Mouse (Mus musculus): ENCODE measurements around the gene Spata5. TPM values are rescaled to one million over a fixed set of nuclear protein-coding genes. Genes with fewer than 3 reads are reported as not detected.
A peak's percentile ranks its signal among the peaks of the same experiment; 100 is the strongest.
"Not testable (repeated sequence)": the region's sequence is repeated elsewhere in the genome, so short reads cannot be mapped to it uniquely, and the experiment has no call there.

Spata5 gene
- polyA plus RNA-seq, 1 experiment from 2014 or later: 26.2 TPM

DNA sequence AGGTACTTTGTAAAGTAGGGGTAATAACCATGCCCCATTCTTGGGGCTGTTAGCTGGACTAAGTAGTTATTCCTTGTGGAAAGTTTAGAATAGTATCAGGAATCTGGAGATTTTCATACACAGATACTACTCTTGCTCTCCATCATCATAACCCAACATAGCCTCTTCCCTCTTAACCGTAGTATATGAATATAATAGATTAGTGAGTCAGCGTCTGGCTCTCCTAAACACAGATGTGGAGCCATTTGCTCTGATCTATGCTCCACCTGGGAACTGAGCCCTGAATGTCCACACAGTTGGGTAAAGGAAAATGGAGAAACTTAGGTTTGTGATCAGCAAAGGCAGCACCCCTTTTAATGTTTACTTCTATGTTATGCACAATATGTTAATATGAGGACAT is 96.7 kb downstream of the Spata5 start:
- peaks cover 67% of the 10 kb centered on the region for H3K4me1 ChIP-seq (replicated peaks)
- peak overlapping the region; percentile 58 for H3K27ac ChIP-seq
- no peaks in the 10 kb centered on the region for H3K9me3 ChIP-seq (replicated peaks)
- ATAC-seq (ENCODE audit: low read depth) (peak; percentile 60; the same call in 1 of the 2 replicates), DNase-seq (no peak)
- H3K9ac ChIP-seq: no peak overlapping the region
- H3K36me3 ChIP-seq: no peaks in the 10 kb centered on the region
- H3K4me2 ChIP-seq: no peak overlapping the region
- H3K27me3 ChIP-seq: no peaks in the 10 kb centered on the region
- no peak overlapping the region for H3K4me3 ChIP-seq (replicated peaks)
- WGBS (ENCODE audit: insufficient replicate concordance): 80% methylated on average over 2 of the region's 2 CpGs

- ATAC-seq (ENCODE audit: low read depth) (no peak), DNase-seq (no peak)
- peaks cover 57% of the 10 kb centered on the region for H3K4me1 ChIP-seq (replicated peaks)
- no peak overlapping the region for H3K4me3 ChIP-seq (replicated peaks)
- H3K36me3 ChIP-seq: no peaks in the 10 kb centered on the region
- H3K4me2 ChIP-seq: no peak overlapping the region
- H3K9me3 ChIP-seq (replicated peaks): no peaks in the 10 kb centered on the region
- H3K27me3 ChIP-seq: no peaks in the 10 kb centered on the region
- H3K9ac ChIP-seq: no peak overlapping the region
- H3K27ac ChIP-seq: peak overlapping the region; percentile 21; the same call in 1 of the 2 replicates
Measured at GRCm38 (mm10) chr3:37518611-37519010, 98.9 kb downstream of the Spata5 start.

- no peaks in the 10 kb centered on the region for H3K9me3 ChIP-seq (replicated peaks)
Measured at GRCm38 (mm10) chr3:37520334-37521023, 100.8 kb downstream of the Spata5 start.

GRCm38 (mm10) chr3:37532079-37532478 is 112.4 kb downstream of the Spata5 start:
- H3K27ac ChIP-seq: peak overlapping the region; percentile 83
- H3K4me3 ChIP-seq (replicated peaks): no peak overlapping the region
- no peaks in the 10 kb centered on the region for H3K9me3 ChIP-seq (replicated peaks)
- no peak overlapping the region for H3K4me2 ChIP-seq
- ATAC-seq (ENCODE audit: low read depth): peak; percentile 93
- no peaks in the 10 kb centered on the region for H3K27me3 ChIP-seq
- 0 out of 2 replicates have a peak overlapping the region, but pooled peaks have one; percentile 7 for H3K9ac ChIP-seq
- 0 out of 2 replicates have a peak, but pooled peaks cover 7% of the 10 kb centered on the region for H3K36me3 ChIP-seq
- H3K4me1 ChIP-seq (replicated peaks): peaks cover 31% of the 10 kb centered on the region
- no peak for DNase-seq

More at GRCm38 (mm10) chr3:37520334-37521023, 100.8 kb downstream of the Spata5 start:
- Histone ChIP-seq H3K9ac (no peak overlapping the region), H3K36me3 (no peaks in the 10 kb centered on the region), H3K4me3 (replicated peaks) (no peak overlapping the region), H3K4me1 (replicated peaks) (peaks cover 48% of the 10 kb centered on the region), H3K27me3 (no peaks in the 10 kb centered on the region), H3K27ac (peak overlapping the region; percentile 43), H3K4me2 (no peak overlapping the region)
- no peak for DNase-seq
- 61% methylated on average over 3 of the region's 3 CpGs for WGBS (ENCODE audit: insufficient replicate concordance)
- no peak for ATAC-seq (ENCODE audit: low read depth)

GRCm38 (mm10) chr3:37540701-37541100 is 121.0 kb downstream of the Spata5 start:
- H3K4me3 ChIP-seq (replicated peaks); ATAC-seq (ENCODE audit: low read depth); H3K36me3 ChIP-seq; H3K4me2 ChIP-seq; H3K27ac ChIP-seq; H3K9me3 ChIP-seq (replicated peaks); H3K9ac ChIP-seq; DNase-seq; H3K27me3 ChIP-seq: not testable (repeated sequence)
- peaks cover 15% of the 10 kb centered on the region for H3K4me1 ChIP-seq (replicated peaks)
- 85% methylated on average over 2 of the region's 2 CpGs for WGBS (ENCODE audit: insufficient replicate concordance)

DNA sequence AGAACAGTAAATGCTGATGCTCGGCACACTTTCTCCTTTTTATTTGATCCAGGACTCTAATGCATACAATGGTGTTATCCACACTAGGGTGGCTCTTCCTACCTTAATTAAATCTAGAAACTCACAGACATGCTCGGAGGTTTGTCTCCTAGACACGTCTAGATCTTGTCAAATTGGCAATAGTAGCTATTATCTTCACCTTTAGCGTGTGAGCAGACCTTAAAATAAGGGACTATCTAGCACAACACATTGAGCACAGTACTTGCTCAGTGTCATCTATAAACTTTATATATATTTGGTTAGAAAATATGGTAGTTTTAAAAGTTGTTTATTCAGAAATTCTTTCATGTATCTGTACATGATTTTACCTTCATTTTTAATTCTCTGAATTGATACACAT is 126.7 kb downstream of the Spata5 start:
- peak; percentile 59 for ATAC-seq (ENCODE audit: low read depth)
- no peak for DNase-seq
- Histone ChIP-seq H3K27ac (peak overlapping the region; percentile 15; the same call in 1 of the 2 replicates), H3K27me3 (no peaks in the 10 kb centered on the region), H3K4me2 (no peak overlapping the region), H3K36me3 (no peaks in the 10 kb centered on the region), H3K4me3 (replicated peaks) (no peak overlapping the region), H3K9ac (no peak overlapping the region), H3K9me3 (replicated peaks) (no peaks in the 10 kb centered on the region), H3K4me1 (replicated peaks) (peaks cover 56% of the 10 kb centered on the region)
- 28% methylated on average over 4 of the region's 4 CpGs for WGBS (ENCODE audit: insufficient replicate concordance)

GRCm38 (mm10) chr3:37550190-37550589 is 130.5 kb downstream of the Spata5 start:
- Histone ChIP-seq H3K36me3 (no peaks in the 10 kb centered on the region), H3K9ac (peak overlapping the region; percentile 4; the same call in 1 of the 2 replicates), H3K4me2 (no peak overlapping the region), H3K27ac (peak overlapping the region; percentile 94), H3K4me1 (replicated peaks) (peaks cover 79% of the 10 kb centered on the region), H3K27me3 (no peaks in the 10 kb centered on the region), H3K4me3 (replicated peaks) (no peak overlapping the region), H3K9me3 (replicated peaks) (no peaks in the 10 kb centered on the region)
- 26% methylated on average over 3 of the region's 3 CpGs for WGBS (ENCODE audit: insufficient replicate concordance)
- ATAC-seq (ENCODE audit: low read depth) (peak; percentile 76), DNase-seq (peak; percentile 50)

DNA sequence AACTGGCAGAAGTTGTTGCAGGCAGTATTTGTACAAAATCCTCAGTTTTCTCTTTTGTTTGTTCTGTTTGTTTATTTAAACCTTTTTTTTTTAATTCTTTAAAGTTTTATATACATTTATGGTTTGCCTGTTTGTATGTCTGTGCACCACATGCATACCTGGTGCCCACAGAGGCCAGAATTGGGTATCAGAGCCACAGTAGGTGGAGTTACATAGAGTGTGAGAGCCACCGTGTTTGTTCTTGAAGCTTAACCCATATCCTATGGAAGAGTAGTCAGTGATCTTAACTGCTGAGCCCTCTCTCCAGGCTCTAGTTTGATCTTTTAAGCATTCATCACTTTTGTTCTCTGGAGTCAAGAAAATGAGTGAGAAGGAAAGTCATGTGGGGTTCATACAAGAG is 130.9 kb downstream of the Spata5 start:
- Histone ChIP-seq H3K9ac (peak overlapping the region; percentile 57), H3K27ac (peak overlapping the region; percentile 94), H3K4me2 (peak overlapping the region; percentile 15), H3K9me3 (replicated peaks) (no peaks in the 10 kb centered on the region), H3K27me3 (no peaks in the 10 kb centered on the region), H3K4me1 (replicated peaks) (peaks cover 82% of the 10 kb centered on the region), H3K36me3 (no peaks in the 10 kb centered on the region), H3K4me3 (replicated peaks) (no peak overlapping the region)
- ATAC-seq (ENCODE audit: low read depth) (peak; percentile 67), DNase-seq (no peak)
- 12% methylated on average over 1 of the region's 1 CpGs for WGBS (ENCODE audit: insufficient replicate concordance)

GRCm38 (mm10) chr3:37551486-37551885 is 131.8 kb downstream of the Spata5 start:
- 76% methylated on average over 1 of the region's 1 CpGs for WGBS (ENCODE audit: insufficient replicate concordance)
- peak overlapping the region; percentile 76 for H3K27ac ChIP-seq

GRCm38 (mm10) chr3:37552244-37552643 is 132.5 kb downstream of the Spata5 start:
- DNase-seq (no peak), ATAC-seq (ENCODE audit: low read depth) (peak; percentile 52)
- Histone ChIP-seq H3K9me3 (replicated peaks) (no peaks in the 10 kb centered on the region), H3K27me3 (no peaks in the 10 kb centered on the region), H3K4me1 (replicated peaks) (peaks cover 87% of the 10 kb centered on the region), H3K4me3 (replicated peaks) (no peak overlapping the region), H3K27ac (peak overlapping the region; percentile 97), H3K4me2 (peak overlapping the region; percentile 30), H3K9ac (peak overlapping the region; percentile 22; the same call in 1 of the 2 replicates), H3K36me3 (no peaks in the 10 kb centered on the region; the same call in 1 of the 2 replicates)
- WGBS (ENCODE audit: insufficient replicate concordance): 25% methylated on average over 3 of the region's 3 CpGs

More at GRCm38 (mm10) chr3:37551486-37551885, 131.8 kb downstream of the Spata5 start:
- Histone ChIP-seq H3K27me3 (no peaks in the 10 kb centered on the region), H3K36me3 (no peaks in the 10 kb centered on the region; the same call in 1 of the 2 replicates), H3K9me3 (replicated peaks) (no peaks in the 10 kb centered on the region), H3K4me1 (replicated peaks) (peaks cover 82% of the 10 kb centered on the region), H3K4me2 (peak overlapping the region; percentile 18; the same call in 1 of the 2 replicates), H3K9ac (peak overlapping the region; percentile 42), H3K4me3 (replicated peaks) (no peak overlapping the region)
- DNase-seq: no peak
- ATAC-seq (ENCODE audit: low read depth): no peak

DNA sequence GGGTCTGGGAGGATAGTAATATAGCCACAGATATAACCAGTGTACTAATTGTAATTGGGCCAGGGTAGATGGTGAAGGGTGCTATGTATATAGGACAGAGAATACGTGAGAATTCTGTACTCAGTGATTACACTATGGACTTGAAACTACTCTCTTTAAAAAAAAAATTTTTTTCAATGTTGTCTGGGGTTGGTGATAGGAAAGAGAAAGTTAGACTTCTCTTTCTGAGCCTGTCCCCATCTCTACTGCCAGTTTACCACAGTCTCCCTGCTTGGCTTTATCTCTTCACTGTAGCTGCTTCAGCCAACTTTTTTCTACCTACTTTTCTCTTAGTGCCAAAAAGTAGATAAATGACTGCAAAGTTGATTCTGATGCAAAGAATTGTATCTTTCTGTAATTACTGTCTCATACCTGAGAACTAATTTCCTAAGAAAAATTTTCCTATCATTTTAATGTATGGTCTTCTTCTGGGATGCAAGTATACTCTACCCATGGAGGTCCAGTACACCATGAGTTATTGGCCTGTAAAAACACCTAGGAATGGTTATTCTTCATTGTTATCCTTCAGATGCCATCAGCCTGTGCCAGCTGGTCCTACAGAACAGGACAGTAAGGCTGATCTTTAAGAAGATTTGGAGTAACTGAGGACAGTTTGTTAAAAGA is 133.8 kb downstream of the Spata5 start:
- peaks cover 92% of the 10 kb centered on the region for H3K4me1 ChIP-seq (replicated peaks)

More for the DNA sequence above, 133.8 kb downstream of the Spata5 start:
- Histone ChIP-seq H3K27me3 (no peaks in the 10 kb centered on the region), H3K9me3 (replicated peaks) (no peaks in the 10 kb centered on the region), H3K36me3 (no peaks in the 10 kb centered on the region; the same call in 1 of the 2 replicates), H3K4me3 (replicated peaks) (no peak overlapping the region), H3K27ac (peak overlapping the region; percentile 97), H3K4me2 (peak overlapping the region; percentile 29), H3K9ac (peak overlapping the region; percentile 54; the same call in 1 of the 2 replicates)
- DNase-seq: no peak
- peak; percentile 66 for ATAC-seq (ENCODE audit: low read depth)
- WGBS (ENCODE audit: insufficient replicate concordance): 16% methylated on average over 1 of the region's 1 CpGs

Data from liver, embryonic 13.5 days (tissue).